Mouse (Mus musculus) limb, embryonic 15.5 days (tissue): ENCODE measurements at regions not wholly inside any gene's neighbourhood (a gene's known extent, or its start where the extent isn't known, plus 50 kb on each side); places are given as distances from the start of the nearest gene placed in this dataset.

Experiments
- ATAC-seq: fragments of 200-750 bp; cut with Nextera tagmentation; 2 replicates; pipeline ENCODE4 v1.8.0; 2017; ENCODE audit warnings: low read depth, moderate TSS enrichment; ENCODE audit not compliant: insufficient number of reproducible peaks, low FRiP score, low TSS enrichment
- H3K27ac ChIP-seq: fragments of 300-500 bp; sonication (generic); 2 replicates; pipeline ENCODE4 v1.5.1; 2015; ENCODE audit warnings: moderate library complexity, mild to moderate bottlenecking, inconsistent platforms
- H3K27me3 ChIP-seq: fragments of 300-500 bp; sonication (generic); 2 replicates; pipeline ENCODE4 v1.6.1; 2015; ENCODE audit warnings: inconsistent platforms
- H3K36me3 ChIP-seq: fragments of 300-500 bp; sonication (generic); 2 replicates; pipeline ENCODE4 v1.6.1; 2015; ENCODE audit warnings: inconsistent platforms
- H3K4me1 ChIP-seq: fragments of 300-500 bp; sonication (generic); 2 replicates; pipeline ENCODE4 v1.6.1; 2015; ENCODE audit warnings: inconsistent platforms
- H3K4me2 ChIP-seq: fragments of 300-500 bp; sonication (generic); 2 replicates; pipeline ENCODE4 v1.6.1; 2015; ENCODE audit warnings: mild to moderate bottlenecking, inconsistent platforms
- H3K4me3 ChIP-seq: fragments of 300-500 bp; sonication (generic); 2 replicates; pipeline ENCODE4 v1.5.1; 2015; ENCODE audit warnings: mild to moderate bottlenecking, inconsistent platforms
- H3K9ac ChIP-seq: fragments of 300-500 bp; sonication (generic); 2 replicates; pipeline ENCODE4 v1.6.1; 2015; ENCODE audit warnings: inconsistent platforms
- H3K9me3 ChIP-seq: fragments of 300-500 bp; sonication (generic); 2 replicates; pipeline ENCODE4 v1.6.1; 2016; ENCODE audit warnings: inconsistent platforms
- WGBS: fragments of 180-500 bp; shearing (Covaris S2); methylation state at CpG from one replicate; pipeline ENCODE4 v1.1.7; 2015; 5-methylcytosine and 5-hydroxymethylcytosine counted together

DNA sequence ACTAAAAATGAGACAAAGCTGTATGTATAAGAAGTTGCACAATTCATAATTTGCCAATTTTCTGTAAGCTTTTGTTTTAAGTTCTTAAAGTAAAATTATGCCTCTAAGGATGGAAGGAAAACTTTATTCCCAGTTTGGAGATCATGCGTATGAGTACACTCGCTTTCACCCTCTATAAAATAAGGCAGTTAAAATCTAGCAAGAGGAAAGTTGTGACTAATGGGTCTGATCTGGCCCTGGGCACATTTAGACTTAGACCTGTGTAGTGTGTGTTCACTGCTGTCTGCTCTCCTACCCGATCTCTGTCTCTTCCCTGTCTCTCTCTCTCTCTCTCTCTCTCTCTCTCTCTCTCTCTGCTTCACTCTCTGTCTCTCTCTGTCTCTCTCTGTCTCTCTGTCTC is 51.9 kb upstream of the Daam1 start:
- no peak overlapping the region for H3K27ac ChIP-seq
- no peak for ATAC-seq
- H3K36me3 ChIP-seq, result no peaks in the 10 kb centered on the region
- H3K9ac ChIP-seq, result no peak overlapping the region
- H3K27me3 ChIP-seq, result no peaks in the 10 kb centered on the region
- H3K4me3 ChIP-seq, result no peak overlapping the region
- no peaks in the 10 kb centered on the region for H3K9me3 ChIP-seq
- H3K4me2 ChIP-seq, result no peak overlapping the region
- 47% methylated on average over 3 of the region's 3 CpGs for WGBS
- peaks cover 8% of the 10 kb centered on the region for H3K4me1 ChIP-seq

- Histone ChIP-seq H3K9me3 (no peaks in the 10 kb centered on the region), H3K4me3 (no peak overlapping the region), H3K4me2 (no peak overlapping the region), H3K9ac (no peak overlapping the region), H3K36me3 (no peaks in the 10 kb centered on the region), H3K4me1 (peaks cover 6% of the 10 kb centered on the region), H3K27ac (no peak overlapping the region), H3K27me3 (no peaks in the 10 kb centered on the region)
- ATAC-seq, result no peak
- 24% methylated on average over 6 of the region's 6 CpGs for WGBS
Measured at GRCm38 (mm10) chr12:71779418-71779817, 51.5 kb upstream of the Daam1 start.
